Mouse (Mus musculus) Patski (cell line): ENCODE results near the gene Rcan1. TPM values are rescaled to one million over a fixed set of nuclear protein-coding genes. Genes with fewer than 3 reads are reported as not detected.
A peak's percentile ranks its signal among the peaks of the same experiment; 100 is the strongest.

ENCODE experiments used
- ATAC-seq: fragments of 100-300 bp; one replicate; pipeline ENCODE4 v1.8.0; 2021
- CTCF ChIA-PET: fragments of 350-600 bp; sonication (Branson Sonifier 250); formaldehyde crosslinking; loops from one replicate; lab custom pipeline; 2022; ENCODE audit warnings: inconsistent platforms; lab: Charles Lee
- POLR2A ChIA-PET: fragments of 350-600 bp; sonication (Branson Sonifier 250); formaldehyde crosslinking; loops from one replicate; lab custom pipeline; 2022; ENCODE audit warnings: antibody characterized with exemption, inconsistent platforms; lab: Charles Lee
- DNase-seq: peaks from one replicate; pipeline ENCODE4 v3.0.0-alpha.2; 2011; ENCODE audit warnings: low read depth, low spot score
- H3K27me3 ChIP-seq: fragments of 371-371 bp; one replicate; pipeline ENCODE4 v1.5.1; 2021
- CTCF ChIP-seq: fragments of 100-300 bp; IDR thresholded peaks from one replicate; pipeline ENCODE4 v1.5.1; 2021
- in situ Hi-C: fragments of 300-500 bp; cut with MboI; formaldehyde crosslinking; loops from 3 replicates; pipeline ENCODE4 v1.11.1; 2018; ENCODE audit warnings: low pct_unique_long_range_greater_than_20kb, mixed read lengths
- polyA plus RNA-seq: library from polyadenylated mRNA; unstranded; gene quantifications from one replicate; pipeline ENCODE4 v1.2.3, GENCODE M21; 2021

Rcan1 gene
- polyA plus RNA-seq, 1 experiment from 2014 or later = 119 TPM

GRCm38 (mm10) chr16:92442946-92443345 lies 27.7 kb downstream of the Rcan1 start:
- H3K27me3 ChIP-seq = no peaks in the 10 kb centered on the region
- TF ChIP-seq CTCF = no peak
- ATAC-seq (no peak), DNase-seq (no peak)
- in situ Hi-C loops = loop anchor here (5.0 kb wide), 2 partner anchors 46 to 96 kb away; no protein-coding TSS in a partner anchor
- ChIA-PET CTCF (interaction anchor here (0.8 to 2.2 kb wide), 7 partner anchors 15 to 383 kb away, joined by 3 to 8 read pairs (median 4); no protein-coding TSS in a partner anchor), POLR2A (no interaction called here)

DNA sequence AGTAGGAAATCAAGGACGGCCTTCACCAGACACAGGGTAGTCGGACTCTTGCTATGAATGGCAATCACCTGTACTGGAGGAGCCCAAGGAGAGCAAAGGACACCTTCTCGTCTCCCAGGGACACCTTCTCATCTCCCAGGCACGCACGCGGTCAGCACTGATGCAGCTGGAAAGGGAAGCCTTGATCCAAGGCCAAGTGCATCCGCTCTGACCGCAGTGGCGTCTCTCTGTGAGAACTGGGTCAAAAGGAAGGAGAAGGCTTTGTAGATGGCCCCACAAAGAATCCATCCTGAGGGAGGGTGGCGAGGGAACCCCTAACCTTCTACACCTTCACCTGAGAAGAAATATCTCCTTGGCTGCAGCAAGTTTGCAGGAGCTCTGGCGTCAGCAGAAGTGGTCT lies 28.5 kb downstream of the Rcan1 start:
- TF ChIP-seq CTCF = no peak
- in situ Hi-C loops = loop anchor here (5.0 kb wide), 2 partner anchors 45 to 95 kb away; no protein-coding TSS in a partner anchor
- ATAC-seq (no peak), DNase-seq (no peak)
- CTCF ChIA-PET = interaction anchor here (0.9 to 2.2 kb wide), 2 partner anchors 40 to 44 kb away, joined by 3 to 6 read pairs; no protein-coding TSS in a partner anchor
- no peaks in the 10 kb centered on the region for H3K27me3 ChIP-seq
- POLR2A ChIA-PET = no interaction called here

GRCm38 (mm10) chr16:92441203-92441602 lies 29.5 kb downstream of the Rcan1 start:
- no peak for TF ChIP-seq CTCF
- no peaks in the 10 kb centered on the region for H3K27me3 ChIP-seq
- DNase-seq (no peak), ATAC-seq (no peak)
- ChIA-PET POLR2A (interaction anchor here (1.8 kb wide), 1 partner anchor 42 kb away, joined by 7 read pairs; no protein-coding TSS in a partner anchor), CTCF (no interaction called here)
- in situ Hi-C loops = loop anchor here (5.0 kb wide), 2 partner anchors 44 to 94 kb away; no protein-coding TSS in a partner anchor

- no peak for ATAC-seq
- in situ Hi-C loops = loop anchor here (5.0 kb wide), 2 partner anchors 43 to 93 kb away; no protein-coding TSS in a partner anchor
- CTCF ChIA-PET = interaction anchor here (2.3 kb wide), 1 partner anchor 13 kb away, joined by 10 read pairs; no protein-coding TSS in a partner anchor
- POLR2A ChIA-PET = interaction anchor here (1.8 kb wide), 1 partner anchor 41 kb away, joined by 7 read pairs; no protein-coding TSS in a partner anchor
- DNase-seq = no peak
- H3K27me3 ChIP-seq = no peaks in the 10 kb centered on the region
- no peak for TF ChIP-seq CTCF
Measured at GRCm38 (mm10) chr16:92440229-92440628, 30.4 kb downstream of the Rcan1 start.

DNA sequence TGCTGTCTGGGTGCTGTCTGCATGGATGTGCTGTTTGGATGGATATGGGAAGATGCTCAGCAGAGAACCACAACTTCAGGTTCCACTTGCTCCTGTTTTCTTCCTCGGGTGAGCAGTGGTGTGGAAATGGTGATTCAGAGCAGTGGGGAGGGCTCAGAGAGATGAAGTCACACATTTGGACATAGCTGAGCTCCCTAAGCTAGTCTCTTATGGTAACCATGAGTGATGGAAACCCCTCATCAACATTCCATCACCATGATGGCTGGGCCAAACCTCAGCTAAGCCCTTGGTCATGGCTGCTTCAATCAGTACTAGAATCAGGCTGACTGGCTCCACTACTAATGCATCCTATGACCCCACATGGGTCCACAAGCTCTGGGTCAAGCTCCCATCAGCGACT lies 30.9 kb downstream of the Rcan1 start:
- peak; percentile 86 for DNase-seq
- no peak for TF ChIP-seq CTCF
- ChIA-PET POLR2A (interaction anchor here (1.8 kb wide), 1 partner anchor 40 kb away, joined by 7 read pairs; no protein-coding TSS in a partner anchor), CTCF (interaction anchor here (2.3 kb wide), 1 partner anchor 13 kb away, joined by 10 read pairs; no protein-coding TSS in a partner anchor)
- ATAC-seq = peak; percentile 86
- no peaks in the 10 kb centered on the region for H3K27me3 ChIP-seq
- in situ Hi-C loops = loop anchor here (5.0 kb wide), 2 partner anchors 42 to 92 kb away; no protein-coding TSS in a partner anchor

- CTCF ChIA-PET = interaction anchor here (1.8 kb wide), 1 partner anchor 10 kb away, joined by 5 read pairs; no protein-coding TSS in a partner anchor
- ATAC-seq (no peak), DNase-seq (no peak)
- in situ Hi-C loops = no loop called here
- no peak for TF ChIP-seq CTCF
- no peaks in the 10 kb centered on the region for H3K27me3 ChIP-seq
- POLR2A ChIA-PET = no interaction called here
Measured at GRCm38 (mm10) chr16:92435431-92435985, 35.2 kb downstream of the Rcan1 start.

DNA sequence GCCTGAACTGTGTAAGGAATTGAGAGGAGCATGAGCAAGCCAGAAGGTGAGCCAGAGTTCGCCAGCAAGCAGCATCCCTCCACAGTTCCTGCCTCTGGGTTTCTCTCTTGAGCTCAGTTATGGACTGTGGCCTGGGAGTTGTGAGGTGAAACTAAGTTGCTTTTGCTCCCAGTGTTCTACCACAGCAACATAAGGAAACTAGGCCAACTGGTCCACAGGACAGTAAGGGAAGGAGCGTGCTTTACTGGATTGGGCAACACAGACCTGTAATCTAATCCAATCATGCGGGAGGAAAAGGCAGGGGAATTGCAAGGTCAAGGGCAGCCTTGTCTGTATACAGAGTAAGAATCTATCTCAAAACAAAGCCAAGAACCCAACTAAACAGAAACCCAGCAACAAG lies 37.5 kb downstream of the Rcan1 start:
- no peak for DNase-seq
- CTCF ChIA-PET = no interaction called here
- POLR2A ChIA-PET = no interaction called here
- TF ChIP-seq CTCF = no peak
- no peaks in the 10 kb centered on the region for H3K27me3 ChIP-seq
- no peak for ATAC-seq
- in situ Hi-C loops = no loop called here

DNA sequence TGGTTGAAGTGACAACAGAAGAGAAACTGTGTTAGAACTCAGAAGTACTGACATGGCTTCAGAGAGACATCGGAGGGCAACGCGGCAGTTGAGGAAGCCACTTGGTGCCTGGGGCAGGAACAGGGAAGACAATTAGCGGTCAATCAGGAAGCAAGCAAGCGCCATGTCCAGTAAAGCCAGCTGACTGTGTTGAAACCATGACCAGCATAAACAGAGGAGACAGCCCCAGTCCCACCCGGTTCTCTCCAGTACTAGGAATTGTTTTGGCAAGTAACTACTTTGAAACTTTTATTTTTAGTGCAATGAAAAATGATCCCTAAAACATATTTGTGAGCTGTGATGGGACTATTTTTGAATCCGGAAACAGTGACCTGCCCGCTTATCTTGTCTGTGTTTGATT lies 39.9 kb downstream of the Rcan1 start:
- CTCF ChIA-PET = interaction anchor here (2.3 kb wide), 1 partner anchor 8 kb away, joined by 7 read pairs; no protein-coding TSS in a partner anchor
- DNase-seq = no peak
- in situ Hi-C loops = no loop called here
- no peak for ATAC-seq
- POLR2A ChIA-PET = no interaction called here
- H3K27me3 ChIP-seq = no peaks in the 10 kb centered on the region
- TF ChIP-seq CTCF = no peak

GRCm38 (mm10) chr16:92428197-92428950 lies 42.3 kb downstream of the Rcan1 start:
- no peak for TF ChIP-seq CTCF
- in situ Hi-C loops = no loop called here
- ChIA-PET POLR2A (interaction anchor here (0.5 to 0.9 kb wide), 2 partner anchors 8 to 42 kb away, joined by 3 to 4 read pairs; no protein-coding TSS in a partner anchor), CTCF (interaction anchor here (2.3 to 3.1 kb wide), 2 partner anchors 10 to 11 kb away, joined by 7 to 10 read pairs; no protein-coding TSS in a partner anchor)
- DNase-seq (no peak), ATAC-seq (no peak)
- H3K27me3 ChIP-seq = no peaks in the 10 kb centered on the region

DNA sequence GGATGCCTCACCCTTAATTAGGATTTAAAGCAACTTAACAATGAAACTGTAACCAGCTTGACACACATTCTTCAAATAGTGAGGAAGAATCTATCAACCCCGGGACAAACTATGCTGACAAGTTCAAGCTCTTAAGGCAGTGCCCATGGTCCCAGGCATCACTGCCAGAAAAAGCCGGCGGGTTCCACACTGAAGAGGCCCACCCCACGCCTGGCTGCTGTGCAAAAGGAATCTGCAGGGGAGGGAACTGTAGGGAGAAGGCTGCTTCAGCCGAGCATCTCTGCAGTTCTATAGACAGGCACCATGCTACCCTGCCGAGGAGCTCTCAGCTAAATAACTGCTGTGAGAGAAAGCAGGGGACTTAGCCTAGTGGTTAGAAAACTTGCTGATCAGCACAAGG lies 44.0 kb downstream of the Rcan1 start:
- H3K27me3 ChIP-seq = no peaks in the 10 kb centered on the region
- ChIA-PET CTCF (interaction anchor here (1.3 to 3.1 kb wide), 6 partner anchors 9 to 91 kb away, joined by 4 to 10 read pairs (median 5); no protein-coding TSS in a partner anchor), POLR2A (interaction anchor here (1.0 kb wide), 1 partner anchor 29 kb away, joined by 3 read pairs; no protein-coding TSS in a partner anchor)
- ATAC-seq (peak; percentile 44), DNase-seq (no peak)
- in situ Hi-C loops = no loop called here
- TF ChIP-seq CTCF = no peak
